Mouse (Mus musculus): Measurements from ENCODE around the gene Gm14569.

- no peak for TF ChIP-seq CTCF (IDR thresholded peaks at IDR 0.05; ENCODE audit: control insufficient read depth, insufficient read depth, low read length)
- TF ChIP-seq POLR2A (IDR thresholded peaks at IDR 0.05; ENCODE audit: borderline replicate concordance, control insufficient read depth, low read depth, low read length), result no peak
Measured at GRCm38 (mm10) chrX:36393279-36393678, 98.4 kb downstream of the Gm14569 start.

All from bone marrow, adult 2 months (tissue).